Mouse (Mus musculus) lung, postnatal 36 days (tissue): ENCODE data around the gene Gtdc1.
"Not testable (repeated sequence)": the region's sequence is repeated elsewhere in the genome, so short reads cannot be mapped to it uniquely, and the experiment has no call there.

Source experiments
- DNase-seq: peaks from one replicate; pipeline ENCODE4 v3.0.0; 2022; ENCODE audit warnings: mixed read lengths

Gtdc1 gene

DNA sequence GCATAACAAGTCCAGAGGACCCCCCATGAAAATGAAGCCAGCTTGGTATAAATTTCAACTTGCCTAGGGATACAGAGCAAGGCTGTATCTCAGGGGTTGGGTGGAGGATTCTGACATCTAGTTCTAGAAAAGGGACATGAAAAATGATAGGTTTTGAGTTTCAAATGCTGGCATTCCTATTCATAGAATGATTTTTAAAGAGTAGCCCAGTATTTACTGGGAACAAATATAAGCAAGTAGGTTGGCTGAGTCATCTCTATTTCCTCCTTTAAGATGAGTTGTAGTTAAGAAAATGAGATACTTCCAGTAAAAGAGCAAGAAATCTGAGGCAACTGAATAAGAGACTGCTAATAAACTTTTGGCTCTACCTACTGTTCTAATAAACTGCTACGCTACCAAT is 190.8 kb downstream of the Gtdc1 start:
- DNase-seq, result no peak

DNA sequence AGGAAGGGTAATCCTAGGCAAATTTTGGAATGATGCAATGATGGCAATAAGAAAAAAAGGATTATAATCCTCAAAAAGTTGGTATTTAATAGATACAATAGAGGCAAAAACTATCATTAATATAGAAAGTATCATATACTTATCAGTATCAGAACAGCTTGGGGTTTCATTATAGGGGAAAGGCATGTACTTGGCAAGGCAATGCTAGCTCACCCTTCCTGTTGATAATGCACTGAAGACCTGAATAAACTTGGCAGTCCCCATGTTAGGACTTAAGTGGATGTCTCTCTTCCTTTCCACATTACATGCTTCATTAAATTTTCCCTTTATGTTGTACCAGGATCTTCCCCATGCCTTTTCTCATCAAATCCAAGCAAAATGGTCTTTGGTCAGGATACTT is 206.0 kb downstream of the Gtdc1 start:
- peak; percentile 13 for DNase-seq

DNA sequence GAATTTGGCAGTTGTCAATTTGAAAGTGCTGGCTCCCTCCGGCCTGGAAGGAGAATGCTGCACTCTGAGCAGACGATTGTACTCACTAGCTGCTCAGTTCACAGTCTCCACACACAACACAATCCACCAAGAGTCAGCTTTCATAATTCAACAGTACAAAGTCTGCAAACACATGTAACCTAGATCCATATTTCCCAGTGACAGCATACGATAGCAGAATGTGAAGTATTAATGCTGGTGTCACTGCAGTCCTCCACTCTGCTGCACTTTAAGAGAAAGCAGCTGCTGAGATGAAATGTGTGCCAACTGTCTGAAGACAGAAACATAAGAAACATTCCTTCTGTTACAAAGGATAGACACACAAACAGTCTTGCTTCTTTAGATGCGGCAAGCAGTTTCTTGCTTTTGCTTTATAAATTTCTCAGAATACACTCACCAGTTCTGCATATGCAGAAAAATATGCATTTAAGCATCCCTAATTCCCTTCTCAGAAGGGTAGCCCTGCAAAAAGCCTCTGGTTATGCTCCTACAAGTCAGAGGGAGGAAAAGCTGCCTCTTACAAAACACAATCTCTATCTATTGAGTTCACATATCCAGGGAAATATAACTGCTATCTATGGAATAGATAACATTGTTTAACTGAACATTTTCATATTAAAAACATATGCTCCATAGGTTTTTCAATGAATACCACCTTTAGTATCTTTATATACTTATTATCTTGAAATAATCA is 221.4 kb downstream of the Gtdc1 start:
- DNase-seq, result peak; percentile 39

DNA sequence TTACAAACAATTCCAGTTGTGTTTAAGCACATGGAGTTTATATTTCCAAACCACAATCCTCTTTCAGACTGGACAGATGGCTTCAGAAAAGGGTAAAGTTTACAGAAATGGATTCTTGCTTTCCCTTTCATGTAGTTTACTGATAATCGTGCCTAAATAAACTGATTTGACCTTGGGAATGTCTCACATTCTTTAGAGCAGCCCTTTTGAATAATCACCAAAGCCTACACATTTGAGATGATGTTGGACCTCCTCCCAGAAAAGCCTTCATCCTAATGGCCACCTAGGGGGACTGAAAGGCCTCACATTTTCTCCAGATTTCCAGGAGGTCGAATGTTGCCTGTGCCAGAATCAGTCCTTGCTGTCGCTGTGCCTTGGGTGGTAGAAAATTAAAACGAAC is 227.2 kb downstream of the Gtdc1 start:
- DNase-seq, result no peak

DNA sequence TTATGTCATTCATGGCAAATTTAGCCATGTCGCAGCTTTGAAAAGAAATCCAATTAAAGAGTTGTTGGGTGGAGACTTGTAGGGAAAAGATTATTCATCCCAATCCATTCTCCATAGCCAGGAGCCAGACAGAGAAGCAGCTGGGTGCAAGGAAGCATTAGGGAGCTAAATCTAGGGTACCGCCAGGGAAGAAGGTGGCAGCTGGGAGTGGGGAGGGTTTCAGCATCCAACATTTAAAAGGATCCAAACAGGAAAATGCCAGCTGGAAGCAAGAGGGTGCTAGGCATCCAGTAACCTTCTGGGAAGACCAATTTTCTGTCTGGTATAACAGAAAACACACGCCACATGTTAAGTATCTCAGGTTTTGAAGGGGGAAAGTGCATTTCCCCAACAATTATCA is 231.0 kb downstream of the Gtdc1 start:
- no peak for DNase-seq

DNA sequence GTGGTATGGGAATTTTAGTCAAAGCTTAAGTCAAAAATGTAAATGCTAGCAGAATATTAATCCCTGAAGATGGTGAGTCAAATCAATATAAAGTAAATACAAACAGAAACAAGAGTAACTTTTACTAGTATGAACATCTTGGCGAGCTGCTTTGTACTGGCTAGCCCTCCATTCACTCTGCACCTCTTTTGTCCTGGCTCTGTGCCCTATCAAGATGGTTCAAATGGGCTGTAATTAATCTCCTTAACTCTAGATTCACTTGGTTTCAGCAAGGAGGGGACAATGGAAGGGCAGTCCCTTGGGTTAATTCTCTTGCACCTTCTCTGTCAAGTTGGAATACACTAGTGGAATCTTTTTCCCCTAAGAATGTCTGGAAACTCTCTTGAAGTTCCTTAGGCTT is 233.6 kb downstream of the Gtdc1 start:
- no peak for DNase-seq

DNA sequence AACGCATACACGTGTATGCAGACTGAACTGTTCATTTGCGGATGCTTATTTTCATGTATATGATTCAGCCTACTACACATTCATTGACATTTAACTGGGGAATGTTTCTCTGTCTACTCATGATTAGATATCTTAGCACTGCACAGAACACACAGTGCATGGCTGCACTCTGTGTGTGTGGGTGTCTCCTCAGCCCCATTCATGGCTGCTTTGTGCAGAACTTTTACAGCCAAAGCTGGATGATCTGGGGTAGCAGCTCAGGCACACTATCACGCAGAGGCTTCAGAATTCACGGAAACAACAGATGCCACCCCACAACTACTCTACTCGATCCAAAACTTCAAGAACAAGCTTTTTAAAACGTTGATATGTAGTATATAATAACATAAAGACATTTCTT is 263.4 kb downstream of the Gtdc1 start:
- DNase-seq, result no peak

DNA sequence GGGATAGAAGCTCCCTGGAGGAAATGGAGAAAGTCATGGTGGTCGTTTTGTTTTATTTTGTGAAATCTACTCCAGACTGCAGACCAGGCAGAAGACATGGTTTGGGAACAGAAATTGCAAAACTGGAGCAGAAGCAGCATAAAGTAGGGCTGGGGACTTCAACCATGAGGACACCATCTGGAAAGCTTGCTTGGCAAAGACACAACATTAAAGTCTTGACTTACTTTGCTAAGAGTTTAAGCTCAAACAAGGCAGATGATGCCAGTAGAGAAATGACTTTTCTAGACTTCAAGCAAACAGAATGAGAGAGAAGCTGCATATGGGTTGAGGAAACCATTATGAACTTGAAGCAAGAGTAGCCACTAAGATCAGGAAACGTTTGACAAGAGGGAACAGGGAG is 267.6 kb downstream of the Gtdc1 start:
- DNase-seq, result no peak

DNA sequence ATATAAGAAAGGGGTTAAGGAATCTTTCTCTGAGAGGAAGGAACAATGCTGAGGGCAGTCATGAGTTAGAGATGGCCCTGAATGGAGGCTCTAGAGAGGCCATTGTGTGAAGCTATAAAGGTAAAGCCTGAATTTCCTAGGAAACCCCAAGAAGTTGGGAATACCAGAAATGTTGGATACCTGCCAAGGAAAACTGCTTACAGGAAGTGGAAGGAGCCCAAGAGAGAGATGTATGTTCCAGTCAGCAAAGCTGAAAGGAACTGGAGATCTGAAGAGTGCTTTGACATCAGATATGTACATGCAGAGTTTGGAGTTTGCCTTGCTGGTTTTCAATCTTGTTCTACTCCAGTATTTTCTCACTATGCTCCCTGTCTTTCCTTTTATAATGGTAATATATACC is 268.4 kb downstream of the Gtdc1 start:
- no peak for DNase-seq

DNA sequence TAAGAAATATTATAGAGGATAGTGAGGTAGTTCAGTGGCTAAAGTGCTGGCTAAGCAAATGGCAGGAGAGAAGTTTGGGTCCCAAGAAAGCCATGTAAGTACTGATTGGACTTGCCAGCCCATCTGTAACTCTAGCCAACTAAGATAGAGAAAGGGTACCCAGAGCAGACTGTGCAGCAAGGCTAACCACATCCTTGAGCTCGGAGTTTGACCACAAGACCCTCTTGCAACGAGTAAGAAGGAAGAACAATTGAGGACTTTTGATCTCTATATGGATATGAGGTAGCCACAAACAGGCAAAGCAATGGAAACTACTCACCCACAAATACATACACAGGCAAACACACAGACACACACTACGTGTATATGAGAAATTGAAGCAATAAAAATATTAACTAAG is 278.9 kb downstream of the Gtdc1 start:
- DNase-seq, result no peak

DNA sequence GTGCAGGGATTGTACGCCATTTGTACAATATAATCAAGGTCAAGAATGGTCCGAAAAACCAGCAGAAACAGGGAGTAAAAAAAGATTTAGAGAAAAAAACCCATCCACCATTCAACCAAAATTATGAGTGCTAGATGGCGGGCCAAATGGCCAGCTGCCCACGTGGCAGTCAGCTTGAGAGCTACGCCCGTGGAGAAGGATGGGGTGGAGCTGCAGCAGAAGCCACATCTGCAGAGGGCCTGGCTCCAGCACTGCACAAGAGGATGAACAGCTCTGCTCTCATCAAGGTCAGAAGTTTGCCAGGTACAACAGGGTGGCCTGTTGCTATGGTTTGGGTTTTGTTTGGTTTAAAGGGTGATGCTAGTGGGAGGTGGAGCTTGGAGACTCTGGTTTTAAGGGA is 281.1 kb downstream of the Gtdc1 start:
- no peak for DNase-seq

DNA sequence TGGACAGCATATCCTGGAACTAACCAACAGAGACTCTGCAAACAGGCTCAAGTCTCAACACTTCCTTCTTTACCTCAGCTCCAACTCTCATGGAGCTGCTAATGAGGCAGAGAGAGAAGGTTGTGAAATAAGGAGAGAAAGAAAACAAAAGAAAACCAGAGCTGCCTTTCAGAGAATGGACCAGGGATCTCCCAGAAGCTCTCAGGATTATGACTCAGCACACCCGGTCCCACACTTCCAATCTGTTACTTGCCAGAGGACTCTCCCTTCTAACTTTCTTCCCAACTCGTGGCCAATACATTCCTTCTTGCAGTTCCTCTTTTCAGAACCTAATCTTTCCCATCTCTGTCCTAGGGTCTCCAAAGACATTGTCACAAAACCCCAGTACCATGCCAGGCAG is 288.1 kb downstream of the Gtdc1 start:
- no peak for DNase-seq

DNA sequence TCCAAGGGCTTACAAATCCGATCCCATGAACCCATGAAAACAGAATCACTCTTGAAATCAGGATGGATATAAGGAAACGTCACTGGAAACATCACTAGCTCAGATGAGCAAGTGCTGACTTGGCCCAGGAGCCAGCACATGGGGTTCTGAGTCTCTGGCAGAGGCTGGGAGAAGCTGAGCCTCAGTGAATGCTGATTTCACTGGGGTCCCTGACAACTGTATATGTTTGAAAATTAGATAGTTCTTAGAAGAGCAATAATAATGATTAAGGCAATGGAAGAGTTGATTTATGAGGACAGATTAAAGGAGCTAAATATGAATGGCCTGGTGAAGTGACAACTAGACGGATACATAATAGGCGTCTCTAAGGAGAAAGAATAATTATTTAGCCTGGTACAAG is 289.3 kb downstream of the Gtdc1 start:
- DNase-seq, result no peak

DNA sequence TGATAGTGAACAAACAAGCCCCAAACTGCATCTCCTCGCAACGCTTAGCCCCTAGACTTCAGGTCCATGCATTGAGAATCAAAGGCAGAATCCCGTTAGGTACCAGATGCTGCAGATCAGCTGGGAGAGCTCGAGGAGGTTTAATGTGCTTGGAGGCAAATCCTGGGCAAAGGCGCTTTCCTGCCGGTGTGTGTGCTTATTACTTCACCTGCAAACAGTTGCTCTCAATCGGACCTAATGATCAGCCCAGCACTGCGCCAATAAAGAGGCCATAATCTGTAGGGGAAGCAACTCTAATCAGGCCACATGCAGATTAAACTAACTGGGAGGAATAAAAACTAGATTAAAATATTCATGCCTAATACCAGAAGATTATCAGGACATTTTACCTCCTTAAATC is 293.5 kb downstream of the Gtdc1 start:
- DNase-seq, result no peak

DNA sequence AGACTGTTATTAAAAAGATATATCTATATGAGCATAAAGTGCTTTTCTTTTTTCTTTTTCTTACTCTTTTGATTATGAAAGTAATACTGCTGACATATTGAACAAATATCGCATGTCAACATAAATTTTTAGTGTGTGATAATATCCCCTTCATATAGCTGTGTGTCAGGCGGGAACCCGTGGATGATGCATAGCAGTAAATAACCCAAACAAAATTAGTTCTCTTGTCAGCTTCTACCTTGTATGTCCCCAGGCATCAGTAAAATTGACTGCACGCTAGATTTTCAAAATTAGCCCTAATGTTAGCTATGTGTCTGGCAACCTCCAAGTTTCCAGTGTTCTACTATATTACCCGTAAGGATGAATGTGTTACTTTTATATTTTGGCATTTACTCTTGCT is 294.4 kb downstream of the Gtdc1 start:
- DNase-seq, result no peak

DNA sequence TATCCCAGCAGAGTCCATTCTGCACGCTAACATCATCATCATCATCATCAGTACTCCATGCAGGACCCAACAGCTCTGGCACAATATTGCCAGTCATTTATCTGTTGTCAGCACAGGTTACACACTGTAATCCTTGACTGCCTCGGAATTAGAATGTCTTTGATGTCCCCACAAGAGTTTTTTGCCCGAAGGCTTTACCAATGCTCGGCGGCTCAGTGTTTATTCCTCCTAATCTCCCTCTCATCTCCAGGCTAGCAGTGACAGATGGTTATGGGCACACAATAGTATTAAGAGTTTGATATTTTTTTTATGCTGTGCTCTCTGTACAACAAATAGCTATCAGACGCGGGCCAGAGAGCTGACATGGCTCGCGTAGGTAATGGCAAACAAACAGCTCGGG is 294.9 kb downstream of the Gtdc1 start:
- DNase-seq, result no peak

DNA sequence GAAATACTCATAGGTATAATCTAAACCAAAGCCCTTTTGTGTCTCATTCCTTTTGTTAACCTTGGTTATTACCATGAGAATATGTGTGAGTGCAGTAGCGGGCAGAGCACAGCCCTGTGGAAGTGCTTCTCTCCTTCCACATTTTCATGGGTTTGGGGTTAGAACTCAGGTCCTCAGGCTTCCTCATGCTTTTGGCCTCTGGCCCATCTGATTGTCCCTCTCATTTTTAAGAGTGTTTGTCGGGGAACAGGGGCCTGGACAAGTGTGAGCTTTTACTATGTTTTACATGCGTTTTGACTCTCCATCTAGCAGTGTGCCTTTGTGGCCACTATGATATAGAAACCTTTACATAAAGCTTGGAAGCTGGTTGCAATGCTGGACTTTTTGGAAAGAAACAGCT is 296.4 kb downstream of the Gtdc1 start:
- no peak for DNase-seq

DNA sequence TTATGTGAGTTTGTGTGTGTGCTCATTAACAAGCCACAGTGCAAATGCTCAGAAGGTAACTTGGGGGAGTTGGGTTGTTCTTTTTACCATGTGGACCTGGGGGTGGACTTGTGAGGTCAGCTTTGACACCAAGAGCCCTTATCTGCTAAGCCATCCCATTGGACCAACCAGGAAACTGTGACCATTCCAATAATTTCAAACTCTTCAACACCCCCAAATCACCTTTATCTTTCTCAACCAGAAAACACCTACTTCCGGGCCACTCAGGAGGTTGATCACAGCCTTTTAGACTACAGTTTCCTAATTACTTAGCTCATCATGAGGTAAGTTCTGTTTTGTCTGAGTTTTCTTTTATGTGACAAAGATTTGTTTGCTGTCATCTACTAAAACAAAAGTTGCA is 298.7 kb downstream of the Gtdc1 start:
- DNase-seq, result no peak

DNA sequence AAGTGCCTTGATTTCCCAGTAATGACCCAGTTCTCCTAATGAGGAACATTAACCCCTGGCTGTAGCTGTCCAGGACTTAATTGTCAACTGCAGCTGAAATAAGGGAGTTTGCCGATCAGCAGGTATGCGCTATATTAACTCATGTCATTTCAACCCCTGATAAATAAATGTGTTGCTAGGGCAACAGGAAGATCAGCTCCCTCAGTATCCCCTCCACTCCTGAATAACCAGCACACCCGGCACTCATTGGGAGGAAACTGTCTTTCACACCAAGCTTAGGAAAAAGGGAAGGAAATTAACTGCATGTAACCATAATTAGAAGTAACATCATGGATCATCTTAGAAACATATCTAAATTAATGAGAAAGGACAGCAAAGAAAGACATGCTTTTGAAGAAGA is 302.3 kb downstream of the Gtdc1 start:
- DNase-seq, result no peak

DNA sequence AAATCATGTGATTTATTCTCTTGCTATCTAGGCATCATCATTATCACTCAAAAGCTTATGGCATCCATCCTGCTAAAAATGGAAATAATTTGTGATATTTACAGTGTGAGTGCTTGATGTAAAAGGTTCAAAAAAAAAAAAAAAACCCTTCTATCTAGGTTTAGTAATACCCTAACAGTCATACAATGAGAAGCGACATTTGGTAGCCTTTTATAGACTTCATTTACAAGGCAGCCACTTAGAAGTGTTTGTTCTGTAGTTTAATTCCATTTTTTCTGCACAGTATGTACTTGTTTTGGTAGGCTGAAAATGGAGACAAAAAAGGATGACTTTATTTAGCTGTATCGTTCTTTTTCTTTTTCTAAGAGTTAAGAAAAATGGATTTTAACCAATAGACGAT is 305.0 kb downstream of the Gtdc1 start:
- DNase-seq, result no peak

DNA sequence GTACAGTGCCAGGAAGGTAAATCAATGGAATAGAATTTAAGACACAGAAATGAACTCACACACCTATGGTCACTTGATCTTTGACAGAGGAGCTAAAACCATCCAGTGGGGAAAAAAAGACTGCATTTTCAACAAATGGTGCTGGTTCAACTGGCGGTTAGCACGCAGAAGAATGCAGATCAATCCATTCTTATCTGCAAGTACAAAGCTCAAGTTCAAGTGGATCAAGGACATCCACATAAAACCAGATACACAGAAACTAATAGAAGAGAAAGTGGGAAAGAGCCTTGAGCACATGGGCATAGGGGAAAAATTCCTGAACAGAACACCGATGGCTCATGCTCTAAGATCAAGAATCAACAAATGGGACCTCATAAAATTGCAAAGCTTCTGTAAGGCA is 327.8 kb downstream of the Gtdc1 start:
- DNase-seq, result not testable (repeated sequence)

DNA sequence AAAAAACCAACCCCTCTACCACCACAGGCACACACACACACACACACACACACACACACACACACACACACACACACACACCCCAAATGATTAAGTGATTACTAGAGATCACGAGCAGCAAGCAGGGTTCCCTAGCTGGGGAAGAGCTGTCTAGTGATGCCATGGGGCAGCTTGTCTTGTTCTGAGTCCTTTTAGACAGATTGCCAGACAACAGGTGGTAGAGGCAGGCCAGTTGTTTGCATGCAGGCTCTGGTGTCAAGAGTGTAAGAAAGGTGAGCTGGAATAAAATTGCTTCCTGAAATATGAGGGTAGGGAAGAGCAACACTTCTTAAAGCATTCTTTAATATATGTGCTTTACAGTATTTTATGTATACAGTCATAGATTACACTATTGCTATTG is 333.2 kb downstream of the Gtdc1 start:
- DNase-seq, result no peak

DNA sequence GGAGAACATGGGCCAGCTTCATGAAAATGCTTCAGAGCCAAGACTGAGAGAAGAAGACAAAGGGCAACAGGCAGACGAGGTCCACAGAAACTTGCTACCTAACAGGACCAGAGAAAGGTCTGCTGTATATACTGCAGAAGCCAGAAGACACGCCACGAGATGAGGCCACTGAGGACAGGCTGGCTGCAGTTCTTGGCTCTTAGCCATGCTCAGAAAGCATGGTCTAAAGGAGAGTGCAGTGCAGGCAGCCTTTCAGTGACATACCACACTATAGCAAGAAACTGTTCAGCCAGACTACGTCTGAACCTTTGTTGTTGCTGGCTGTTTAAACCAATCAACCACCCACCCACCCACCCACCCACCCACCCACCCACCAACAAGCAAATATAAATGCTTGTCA is 336.6 kb downstream of the Gtdc1 start:
- no peak for DNase-seq

DNA sequence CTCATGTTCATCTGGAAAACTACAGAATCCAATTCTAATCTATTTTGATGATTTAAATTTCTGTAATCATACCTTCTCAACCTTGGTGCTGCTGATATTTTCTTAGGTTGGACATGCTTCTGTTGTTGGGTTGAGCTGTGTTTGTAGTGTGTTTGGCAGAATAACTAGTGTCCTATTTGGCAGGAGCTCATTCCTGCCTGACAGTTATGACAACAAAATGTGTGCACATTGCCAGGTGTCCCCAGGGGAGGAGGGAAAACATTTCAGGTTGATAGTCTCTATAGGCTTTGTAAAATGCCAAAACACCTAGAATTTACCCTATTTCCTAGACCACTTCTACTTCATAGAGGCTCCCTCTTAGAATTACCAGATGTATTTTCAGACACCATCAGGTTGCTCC is 343.4 kb downstream of the Gtdc1 start:
- no peak for DNase-seq

DNA sequence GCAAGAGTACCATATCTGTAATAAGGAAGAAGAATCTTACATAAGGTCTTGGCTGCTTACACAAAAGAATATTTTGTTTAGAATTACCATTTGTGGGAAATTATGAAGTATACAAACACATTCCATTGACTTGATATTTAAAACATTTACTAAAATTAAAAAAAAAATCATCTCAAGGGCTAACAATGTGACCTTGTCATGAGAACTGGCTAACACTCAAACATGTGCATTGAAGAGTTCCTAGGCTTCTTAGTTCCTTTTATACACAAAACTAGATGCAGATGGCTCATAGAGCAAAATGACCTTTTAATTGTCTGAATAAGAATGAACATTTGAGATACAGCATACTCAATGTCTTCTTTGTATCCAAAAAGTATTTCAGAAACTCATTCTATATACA is 344.0 kb downstream of the Gtdc1 start:
- no peak for DNase-seq

DNA sequence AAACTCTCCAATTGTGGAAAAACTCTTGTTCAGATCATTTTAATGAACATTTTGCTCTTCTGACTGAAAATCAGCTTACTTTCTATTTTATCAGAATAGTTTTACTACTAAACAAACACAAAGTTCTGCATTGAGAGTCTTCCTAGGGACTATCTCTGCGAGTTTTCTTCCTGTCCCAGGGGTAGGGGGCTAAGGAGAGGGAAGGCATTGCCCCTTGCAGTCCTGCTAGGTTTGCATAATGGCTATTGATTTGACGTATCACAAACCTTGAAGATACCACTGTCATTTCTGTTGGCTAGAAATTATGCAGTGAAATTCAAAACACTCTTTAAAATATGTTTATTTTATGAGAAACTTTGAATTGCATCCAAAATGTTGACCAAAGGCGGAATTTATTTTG is 355.6 kb downstream of the Gtdc1 start:
- DNase-seq, result no peak
